Mouse (Mus musculus) intestine, embryonic 14.5 days (tissue): ENCODE data around the gene Olfr319. TPM values are rescaled to one million over a fixed set of nuclear protein-coding genes. Genes with fewer than 3 reads are reported as not detected.
"Not testable (repeated sequence)": the region's sequence is repeated elsewhere in the genome, so short reads cannot be mapped to it uniquely, and the experiment has no call there.

Experiments used
- ATAC-seq: fragments of 200-750 bp; cut with Nextera tagmentation; replicated peaks from 2 replicates; pipeline ENCODE4 v1.8.0; 2017; ENCODE audit warnings: low read depth, moderate number of reproducible peaks, moderate TSS enrichment, moderate library complexity; ENCODE audit not compliant: low FRiP score, low TSS enrichment
- DNase-seq: peaks from one replicate; pipeline ENCODE4 v3.0.0-alpha.2; 2018; ENCODE audit warnings: low spot score
- H3K27ac ChIP-seq: fragments of 300-500 bp; sonication (generic); 2 replicates; pipeline ENCODE4 v1.5.1; 2014; ENCODE audit warnings: low read depth, mild to moderate bottlenecking, control low read depth
- H3K27me3 ChIP-seq: fragments of 300-500 bp; sonication (generic); replicated peaks from 2 replicates; pipeline ENCODE4 v1.6.1; 2014; ENCODE audit warnings: low read length, control low read depth; ENCODE audit not compliant: control insufficient read depth, insufficient read depth
- H3K36me3 ChIP-seq: fragments of 300-500 bp; sonication (generic); 2 replicates; pipeline ENCODE4 v1.6.1; 2014; ENCODE audit warnings: low read length, control low read depth; ENCODE audit not compliant: control insufficient read depth, insufficient read depth
- H3K4me1 ChIP-seq: fragments of 300-500 bp; sonication (generic); replicated peaks from 2 replicates; pipeline ENCODE4 v1.6.1; 2014; ENCODE audit warnings: low read length, control low read depth, mixed read lengths; ENCODE audit not compliant: control insufficient read depth, insufficient read depth
- H3K4me2 ChIP-seq: fragments of 300-500 bp; sonication (generic); 2 replicates; pipeline ENCODE4 v1.6.1; 2014; ENCODE audit warnings: low read length
- H3K4me3 ChIP-seq: fragments of 300-500 bp; sonication (generic); 2 replicates; pipeline ENCODE4 v1.5.1; 2014; ENCODE audit warnings: low read depth, low read length, control low read depth, mixed read lengths
- H3K9ac ChIP-seq: fragments of 300-500 bp; sonication (generic); 2 replicates; pipeline ENCODE4 v1.6.1; 2014; ENCODE audit warnings: mild to moderate bottlenecking, low read length
- H3K9me3 ChIP-seq: fragments of 300-500 bp; sonication (generic); 2 replicates; pipeline ENCODE4 v1.6.1; 2016; ENCODE audit warnings: low read length, control low read depth; ENCODE audit not compliant: control insufficient read depth
- WGBS: fragments of 180-500 bp; shearing (Covaris S2); extraction: QIAGEN DNeasy Blood & Tissue Kit; methylation state at CpG from one replicate; pipeline ENCODE4 v1.1.7; 2014; 5-methylcytosine and 5-hydroxymethylcytosine counted together
- polyA plus RNA-seq: library from polyadenylated mRNA; unstranded; fragments of >200 nt; fragmentation: Nextera tagmentation; extraction: Ambion mirVana; gene quantifications from 2 replicates; pipeline ENCODE4 v1.2.1, GENCODE M21; 2014

Olfr319 gene
- polyA plus RNA-seq, 1 experiment from 2014 or later, result not detected

DNA sequence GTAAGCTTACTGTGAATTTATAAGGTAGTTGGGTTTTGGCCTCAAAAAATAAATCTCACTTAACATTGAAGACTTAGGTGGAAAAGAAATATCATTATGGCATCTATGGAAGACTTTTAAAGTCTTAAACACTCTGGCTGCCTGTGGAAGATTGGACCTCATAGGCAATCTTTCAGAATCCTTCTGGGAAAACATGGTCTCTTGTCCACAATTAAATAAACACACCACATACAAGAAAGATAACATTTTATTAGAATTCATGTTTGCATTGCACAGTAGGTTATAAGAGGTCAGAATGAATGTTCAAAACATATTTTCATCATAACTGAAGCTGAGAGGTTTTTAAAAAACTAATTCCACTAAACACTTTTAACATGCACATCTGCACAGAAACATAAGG lies 25.0 kb downstream of the Olfr319 start, which contains the start of gene Olfr318:
Olfr318 (minus strand) TSS at position 101 of the 400 bp plus-strand sequence.
- no peak within 1 kb of the TSS for H3K4me3 ChIP-seq
- DNase-seq, result no peak
- H3K36me3 ChIP-seq, result no peaks in the 10 kb centered on the region
- H3K27me3 ChIP-seq, result no peaks in the 10 kb centered on the region
- no peaks in the 10 kb centered on the region for H3K4me1 ChIP-seq
- no peak within 1 kb of the TSS for H3K9ac ChIP-seq
- no peak within 1 kb of the TSS for H3K27ac ChIP-seq
- no peak within 1 kb of the TSS for H3K4me2 ChIP-seq
- no peaks in the 10 kb centered on the region for H3K9me3 ChIP-seq
- no peak for ATAC-seq

DNA sequence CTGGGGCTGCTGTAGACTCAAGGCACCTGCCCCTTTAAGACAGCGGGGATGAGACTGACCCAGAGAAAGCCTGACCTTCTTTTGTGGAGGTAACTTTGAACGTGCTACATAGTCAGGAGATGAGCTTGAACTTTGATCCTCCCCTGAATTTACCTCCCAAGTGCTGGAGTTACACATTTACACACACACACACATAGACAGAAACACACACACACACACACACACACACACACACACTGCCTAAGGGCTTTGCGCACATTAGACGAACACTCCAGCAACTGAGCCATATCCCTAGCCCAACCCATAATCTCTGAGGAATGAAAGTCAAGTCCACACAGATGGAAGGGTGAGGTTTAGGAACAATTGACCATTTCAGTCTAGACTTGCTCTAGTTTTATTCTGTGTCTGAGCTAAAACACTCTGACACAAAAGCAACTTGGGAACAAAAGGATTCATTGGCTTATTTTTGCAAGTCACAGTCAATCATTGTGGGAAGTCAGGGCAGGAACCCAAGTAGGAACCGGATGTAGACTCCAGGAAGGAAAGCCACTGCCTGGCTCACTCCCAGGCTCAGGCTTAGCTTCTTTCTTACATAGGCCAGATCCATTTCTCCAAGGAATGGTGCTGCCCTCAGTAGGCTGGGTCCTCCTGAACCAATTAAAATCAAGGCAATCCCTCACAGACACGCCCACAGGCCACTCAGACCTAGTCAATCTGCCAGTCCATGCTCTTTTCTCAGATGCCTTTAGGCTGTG lies 29.1 kb downstream of the Olfr319 start:
- not testable (repeated sequence) for H3K36me3 ChIP-seq, DNase-seq, H3K9ac ChIP-seq, H3K4me3 ChIP-seq, H3K4me1 ChIP-seq, H3K9me3 ChIP-seq, H3K4me2 ChIP-seq, ATAC-seq, H3K27ac ChIP-seq, H3K27me3 ChIP-seq
- 81% methylated on average over 6 of the region's 6 CpGs for WGBS

DNA sequence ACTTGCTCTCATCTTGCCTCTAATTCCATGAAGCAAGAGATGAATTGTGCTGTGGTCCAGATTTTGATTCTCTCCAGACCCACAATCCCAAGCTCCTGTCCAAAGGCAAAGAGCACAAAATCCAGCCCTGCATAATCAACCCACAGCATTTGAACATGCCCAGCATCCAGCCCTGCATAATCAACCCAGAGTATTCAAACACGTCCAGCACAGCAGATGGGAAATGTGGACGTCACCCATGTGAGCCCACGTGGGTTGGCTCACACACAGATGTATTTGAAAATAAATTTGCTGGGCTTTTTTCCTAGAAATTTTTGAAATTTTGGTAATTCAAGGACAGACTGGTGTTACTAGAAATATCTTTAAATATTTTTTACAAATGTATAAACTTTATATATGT lies 34.4 kb downstream of the Olfr319 start:
- DNase-seq (no peak), ATAC-seq (no peak)
- H3K9me3 ChIP-seq, result no peaks in the 10 kb centered on the region
- no peak overlapping the region for H3K9ac ChIP-seq
- H3K27me3 ChIP-seq, result no peaks in the 10 kb centered on the region
- no peak overlapping the region for H3K27ac ChIP-seq
- no peak overlapping the region for H3K4me3 ChIP-seq
- no peaks in the 10 kb centered on the region for H3K4me1 ChIP-seq
- H3K36me3 ChIP-seq, result no peaks in the 10 kb centered on the region
- 61% methylated on average over 3 of the region's 3 CpGs for WGBS
- H3K4me2 ChIP-seq, result no peak overlapping the region

DNA sequence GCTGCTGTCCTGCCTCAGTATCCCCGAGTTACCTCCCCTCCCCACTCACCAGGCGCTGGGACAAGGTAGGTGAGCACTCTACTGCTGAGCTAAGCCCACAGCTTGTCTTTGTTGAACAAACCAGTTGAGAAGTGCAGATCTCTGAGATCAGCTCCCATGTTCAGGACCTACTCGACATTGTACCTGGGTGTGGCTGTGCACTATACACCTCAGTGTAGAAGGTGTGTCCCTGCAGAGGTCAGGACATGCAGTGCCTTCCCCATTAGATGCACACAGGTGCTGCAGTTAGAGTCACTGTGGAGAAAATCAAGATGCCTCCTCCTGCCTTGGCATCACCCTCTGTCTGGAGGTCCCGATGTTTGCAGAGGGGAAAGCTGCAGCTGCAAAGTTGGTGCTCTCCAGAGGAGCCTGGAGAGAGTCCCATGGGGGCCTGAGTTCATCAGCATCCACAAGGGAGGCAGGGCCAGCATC lies 39.9 kb downstream of the Olfr319 start, which contains the start of gene Olfr317:
Olfr317 (minus strand) TSS at position 421 of the 471 bp plus-strand sequence.
- no peak within 1 kb of the TSS for H3K4me3 ChIP-seq
- H3K27ac ChIP-seq, result no peak within 1 kb of the TSS
- H3K4me2 ChIP-seq, result no peak within 1 kb of the TSS
- no peaks in the 10 kb centered on the region for H3K36me3 ChIP-seq
- DNase-seq (no peak), ATAC-seq (no peak)
- no peaks in the 10 kb centered on the region for H3K9me3 ChIP-seq
- no peaks in the 10 kb centered on the region for H3K4me1 ChIP-seq
- no peak within 1 kb of the TSS for H3K9ac ChIP-seq
- no peaks in the 10 kb centered on the region for H3K27me3 ChIP-seq
- 69% methylated on average over 4 of the region's 4 CpGs for WGBS

DNA sequence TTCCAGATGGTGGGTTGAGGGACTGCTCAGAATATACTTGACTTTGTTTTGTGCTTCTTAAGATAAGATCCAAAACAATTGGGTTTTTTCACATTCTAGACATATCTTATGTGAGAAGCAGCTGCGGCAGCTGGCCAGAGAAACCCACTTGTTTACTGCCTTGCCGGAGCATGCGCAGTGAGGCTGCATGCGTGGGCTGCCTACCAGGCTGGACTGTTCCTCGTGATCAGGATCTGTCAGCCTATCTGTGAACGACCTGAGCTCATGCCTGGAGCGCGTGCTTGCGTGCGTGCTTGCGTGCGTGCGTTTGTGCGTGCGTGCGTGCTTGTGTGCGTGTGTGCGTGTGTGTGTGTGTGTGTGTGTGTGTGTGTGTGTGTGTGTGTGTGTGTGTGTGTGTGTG lies 52.1 kb downstream of the Olfr319 start:
- not testable (repeated sequence) for H3K9me3 ChIP-seq, H3K4me1 ChIP-seq, H3K27me3 ChIP-seq, H3K4me2 ChIP-seq, H3K4me3 ChIP-seq, ATAC-seq, H3K27ac ChIP-seq, H3K36me3 ChIP-seq, DNase-seq, H3K9ac ChIP-seq
- whole genome bisulfite sequencing, result 84% methylated on average over 18 of the region's 18 CpGs

DNA sequence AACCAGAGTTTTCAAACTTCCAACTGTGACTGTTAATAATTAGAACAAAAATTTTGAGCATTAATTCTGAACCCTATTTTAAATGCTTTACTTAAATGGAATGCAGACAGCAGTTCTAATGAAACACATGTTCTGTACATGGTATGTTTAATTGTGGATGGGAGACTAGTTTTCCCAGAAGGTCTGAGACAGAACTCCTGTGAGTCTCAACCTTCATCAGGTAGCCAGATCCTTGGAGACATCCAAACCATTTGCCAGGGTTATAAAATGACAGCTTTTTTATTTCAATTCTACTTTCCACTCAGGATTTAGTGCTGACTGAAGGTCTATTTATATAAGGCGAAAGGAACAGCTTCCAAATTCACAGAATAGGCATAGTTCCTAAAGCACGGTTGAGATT lies 53.5 kb downstream of the Olfr319 start, which contains the start of gene Olfr316:
Olfr316 (plus strand) TSS at position 301 of the 400 bp plus-strand sequence.
- H3K36me3 ChIP-seq, result no peaks in the 10 kb centered on the region
- DNase-seq (no peak), ATAC-seq (no peak)
- H3K27me3 ChIP-seq, result no peaks in the 10 kb centered on the region
- no peak within 1 kb of the TSS for H3K4me2 ChIP-seq
- WGBS, result 82% methylated on average over 2 of the region's 2 CpGs
- H3K9ac ChIP-seq, result no peak within 1 kb of the TSS
- no peak within 1 kb of the TSS for H3K4me3 ChIP-seq
- no peak within 1 kb of the TSS for H3K27ac ChIP-seq
- H3K4me1 ChIP-seq, result no peaks in the 10 kb centered on the region
- H3K9me3 ChIP-seq, result no peaks in the 10 kb centered on the region

Other genes starting within 250 kb of the Olfr319 start
- not detected in 2 replicates for gene Lypd9, start 246.2 kb upstream of the Olfr319 start, polyA plus RNA-seq
- gene Olfr30, start 236.9 kb upstream of the Olfr319 start, polyA plus RNA-seq, result not detected in 2 replicates
- not detected in 2 replicates for gene Olfr332, start 206.6 kb upstream of the Olfr319 start, polyA plus RNA-seq
- not detected in 2 replicates for gene Olfr331, start 196.6 kb upstream of the Olfr319 start, polyA plus RNA-seq
- gene Olfr330, start 164.3 kb upstream of the Olfr319 start, polyA plus RNA-seq, result not detected in 2 replicates
- not detected in 2 replicates for gene Olfr329-ps, start 152.7 kb upstream of the Olfr319 start, polyA plus RNA-seq
- gene Olfr328, start 143.5 kb upstream of the Olfr319 start, polyA plus RNA-seq, result 0.08 TPM in 1 of 2 replicates, not detected in the other
- not detected in 2 replicates for gene Olfr224, start 128.6 kb upstream of the Olfr319 start, polyA plus RNA-seq
- gene Olfr325, start 121.4 kb upstream of the Olfr319 start, polyA plus RNA-seq, result not detected in 2 replicates
- gene Olfr324, start 104.0 kb upstream of the Olfr319 start, polyA plus RNA-seq, result not detected in 2 replicates
- 0.22 TPM in 1 of 2 replicates, not detected in the other for gene 2210407C18Rik, start 83.1 kb upstream of the Olfr319 start, polyA plus RNA-seq
- gene Olfr323, start 68.7 kb upstream of the Olfr319 start, polyA plus RNA-seq, result 0.12 TPM in 1 of 2 replicates, not detected in the other
- 0.08 and 0.16 TPM in 2 replicates for gene Trim58, start 58.7 kb upstream of the Olfr319 start, polyA plus RNA-seq
- not detected in 2 replicates for gene Olfr322, start 40.4 kb upstream of the Olfr319 start, polyA plus RNA-seq
- not detected in 2 replicates for gene Olfr320, start 18.1 kb upstream of the Olfr319 start, polyA plus RNA-seq
- not detected in 2 replicates for gene Olfr318, start 24.9 kb downstream of the Olfr319 start, polyA plus RNA-seq
- not detected in 2 replicates for gene Olfr317, start 40.0 kb downstream of the Olfr319 start, polyA plus RNA-seq
- gene Olfr316, start 53.6 kb downstream of the Olfr319 start, polyA plus RNA-seq, result not detected in 2 replicates
- not detected in 2 replicates for gene Olfr315, start 74.0 kb downstream of the Olfr319 start, polyA plus RNA-seq
- gene Olfr314, start 83.8 kb downstream of the Olfr319 start, polyA plus RNA-seq, result not detected in 2 replicates
- gene Fam183b, start 102.8 kb downstream of the Olfr319 start, polyA plus RNA-seq, result 40.1 and 47.1 TPM in 2 replicates
- not detected in 2 replicates for gene Olfr313, start 115.8 kb downstream of the Olfr319 start, polyA plus RNA-seq
- not detected in 2 replicates for gene Olfr312, start 130.1 kb downstream of the Olfr319 start, polyA plus RNA-seq
- not detected in 2 replicates for gene Olfr311, start 140.1 kb downstream of the Olfr319 start, polyA plus RNA-seq
- 9.4 and 10.6 TPM in 2 replicates for gene Gm12258, start 148.0 kb downstream of the Olfr319 start, polyA plus RNA-seq
- gene 2810021J22Rik, start 168.1 kb downstream of the Olfr319 start, polyA plus RNA-seq, result 7.1 and 10.4 TPM in 2 replicates
- gene Zfp39, start 205.1 kb downstream of the Olfr319 start, polyA plus RNA-seq, result 6.7 and 7.2 TPM in 2 replicates
- gene Btnl10, start 218.7 kb downstream of the Olfr319 start, polyA plus RNA-seq, result 0.05 TPM in 1 of 2 replicates, not detected in the other
- 240 and 258 TPM in 2 replicates for gene Rnf187, start 239.8 kb downstream of the Olfr319 start, polyA plus RNA-seq
- 24.9 and 26.3 TPM in 2 replicates for gene Hist3h2ba, start 249.8 kb downstream of the Olfr319 start, polyA plus RNA-seq